Mouse (Mus musculus): ENCODE results near the gene Gm47791.
A peak's percentile ranks its signal among the peaks of the same experiment; 100 is the strongest.

Gm47791 gene

DNA sequence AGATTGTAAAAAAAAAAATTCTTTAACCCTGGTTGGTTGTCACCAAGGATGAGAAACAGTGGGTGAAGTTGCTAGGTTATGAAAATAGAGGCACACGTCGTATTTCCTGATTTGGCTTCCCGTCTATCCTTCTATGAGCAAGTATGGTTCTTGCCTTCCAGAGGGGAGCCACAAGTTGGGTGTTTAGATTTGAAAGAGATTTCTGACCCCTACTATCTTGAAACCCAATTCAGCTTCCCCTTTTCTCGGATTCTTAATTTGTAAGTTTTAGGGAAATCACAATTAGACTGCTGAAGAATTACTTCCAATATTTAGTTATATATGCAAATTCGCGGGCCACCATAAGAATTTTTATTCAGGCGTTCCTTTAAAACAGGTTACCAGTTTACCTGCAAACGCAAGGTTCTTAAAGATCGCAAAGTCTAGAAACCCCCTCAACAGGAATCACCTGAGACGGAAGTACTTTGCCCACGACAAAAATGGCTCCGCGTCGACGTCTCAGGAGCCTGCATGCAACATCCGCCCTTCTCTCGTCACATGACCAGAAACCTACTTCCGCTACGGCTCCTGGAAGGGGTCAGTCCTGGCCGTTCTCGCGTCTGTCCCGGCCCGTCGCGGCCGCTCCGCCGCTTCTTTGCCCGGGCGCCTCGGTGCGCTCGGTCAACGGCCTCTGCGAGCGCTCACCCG, 46.6 kb downstream of the Gm47791 start, which contains the start of gene Mff:
Gene Mff, plus strand, starts transcription at position 552 of the 687 bp plus-strand sequence.
- ATAC-seq (ENCODE audit: low TSS enrichment), result peak; percentile 98

All from frontal cortex, adult (tissue).